Mouse (Mus musculus): ENCODE measurements around the gene Itsn1. TPM values are rescaled to one million over a fixed set of nuclear protein-coding genes. Genes with fewer than 3 reads are reported as not detected.

Gene Itsn1
- polyA plus RNA-seq, 1 experiment from 2014 or later, result 56.5 TPM

- Histone ChIP-seq H3K9ac (replicated peaks; ENCODE audit: low read depth, low read length) (no peak overlapping the region), H3K4me1 (ENCODE audit: control insufficient read depth, insufficient read depth, low read length) (peaks cover 20% of the 10 kb centered on the region), H3K27ac (ENCODE audit: low read depth, low read length) (no peak overlapping the region), H3K9me3 (ENCODE audit: control insufficient read depth, low read length) (no peaks in the 10 kb centered on the region), H3K36me3 (ENCODE audit: control insufficient read depth, insufficient read depth, low read length) (peaks cover 8% of the 10 kb centered on the region; the same call in 1 of the 2 replicates), H3K4me3 (ENCODE audit: low read depth, low read length) (no peak overlapping the region), H3K4me2 (ENCODE audit: low read depth, low read length) (no peak overlapping the region), H3K27me3 (ENCODE audit: control insufficient read depth, insufficient read depth, low read length) (no peaks in the 10 kb centered on the region)
- WGBS, result 84% methylated on average over 1 of the region's 1 CpGs
- ATAC-seq (ENCODE audit: low read depth), result no peak
Observed at GRCm38 (mm10) chr16:91833981-91834380, 104.9 kb downstream of the Itsn1 start.

GRCm38 (mm10) chr16:91835790-91836189, 106.7 kb downstream of the Itsn1 start:
- peak overlapping the region; percentile 77 for H3K27ac ChIP-seq (ENCODE audit: low read depth, low read length)
- WGBS, result 66% methylated on average over 6 of the region's 6 CpGs
- H3K9me3 ChIP-seq (ENCODE audit: control insufficient read depth, low read length), result no peaks in the 10 kb centered on the region
- no peak overlapping the region for H3K4me2 ChIP-seq (ENCODE audit: low read depth, low read length)
- ATAC-seq (ENCODE audit: low read depth), result no peak
- H3K9ac ChIP-seq (replicated peaks; ENCODE audit: low read depth, low read length), result no peak overlapping the region
- H3K27me3 ChIP-seq (ENCODE audit: control insufficient read depth, insufficient read depth, low read length), result no peaks in the 10 kb centered on the region
- H3K36me3 ChIP-seq (ENCODE audit: control insufficient read depth, insufficient read depth, low read length), result peaks cover 22% of the 10 kb centered on the region; the same call in 1 of the 2 replicates
- H3K4me3 ChIP-seq (ENCODE audit: low read depth, low read length), result no peak overlapping the region
- peaks cover 20% of the 10 kb centered on the region for H3K4me1 ChIP-seq (ENCODE audit: control insufficient read depth, insufficient read depth, low read length)

GRCm38 (mm10) chr16:91836592-91837557, 107.8 kb downstream of the Itsn1 start:
- Histone ChIP-seq H3K4me2 (ENCODE audit: low read depth, low read length) (no peak overlapping the region), H3K4me3 (ENCODE audit: low read depth, low read length) (no peak overlapping the region), H3K4me1 (ENCODE audit: control insufficient read depth, insufficient read depth, low read length) (peaks cover 20% of the 10 kb centered on the region), H3K27ac (ENCODE audit: low read depth, low read length) (peak overlapping the region; percentile 77), H3K9ac (replicated peaks; ENCODE audit: low read depth, low read length) (peak overlapping the region; percentile 16; the same call in 1 of the 2 replicates), H3K27me3 (ENCODE audit: control insufficient read depth, insufficient read depth, low read length) (no peaks in the 10 kb centered on the region), H3K36me3 (ENCODE audit: control insufficient read depth, insufficient read depth, low read length) (peaks cover 20% of the 10 kb centered on the region; the same call in 1 of the 2 replicates), H3K9me3 (ENCODE audit: control insufficient read depth, low read length) (no peaks in the 10 kb centered on the region)
- 20% methylated on average over 18 of the region's 18 CpGs for WGBS
- peak; percentile 76 for ATAC-seq (ENCODE audit: low read depth)

GRCm38 (mm10) chr16:91837558-91838041, 108.5 kb downstream of the Itsn1 start:
- Histone ChIP-seq H3K27me3 (ENCODE audit: control insufficient read depth, insufficient read depth, low read length) (no peaks in the 10 kb centered on the region), H3K9me3 (ENCODE audit: control insufficient read depth, low read length) (no peaks in the 10 kb centered on the region), H3K36me3 (ENCODE audit: control insufficient read depth, insufficient read depth, low read length) (peaks cover 23% of the 10 kb centered on the region; the same call in 1 of the 2 replicates), H3K27ac (ENCODE audit: low read depth, low read length) (peak overlapping the region; percentile 77), H3K4me2 (ENCODE audit: low read depth, low read length) (no peak overlapping the region), H3K4me1 (ENCODE audit: control insufficient read depth, insufficient read depth, low read length) (peaks cover 20% of the 10 kb centered on the region), H3K4me3 (ENCODE audit: low read depth, low read length) (no peak overlapping the region), H3K9ac (replicated peaks; ENCODE audit: low read depth, low read length) (no peak overlapping the region)
- peak; percentile 26; the same call in 1 of the 2 replicates for ATAC-seq (ENCODE audit: low read depth)
- 45% methylated on average over 4 of the region's 4 CpGs for WGBS

- WGBS, result 59% methylated on average over 11 of the region's 11 CpGs
- H3K27ac ChIP-seq (ENCODE audit: low read depth, low read length), result no peak overlapping the region; the same call in 1 of the 2 replicates
- no peak overlapping the region for H3K4me3 ChIP-seq (ENCODE audit: low read depth, low read length)
- ATAC-seq (ENCODE audit: low read depth), result no peak
- no peak overlapping the region for H3K4me2 ChIP-seq (ENCODE audit: low read depth, low read length)
- peaks cover 20% of the 10 kb centered on the region for H3K4me1 ChIP-seq (ENCODE audit: control insufficient read depth, insufficient read depth, low read length)
- no peaks in the 10 kb centered on the region for H3K27me3 ChIP-seq (ENCODE audit: control insufficient read depth, insufficient read depth, low read length)
- H3K9me3 ChIP-seq (ENCODE audit: control insufficient read depth, low read length), result no peaks in the 10 kb centered on the region
- H3K36me3 ChIP-seq (ENCODE audit: control insufficient read depth, insufficient read depth, low read length), result peaks cover 30% of the 10 kb centered on the region; the same call in 1 of the 2 replicates
- no peak overlapping the region for H3K9ac ChIP-seq (replicated peaks; ENCODE audit: low read depth, low read length)
Observed at GRCm38 (mm10) chr16:91838771-91839170, 109.7 kb downstream of the Itsn1 start.

DNA sequence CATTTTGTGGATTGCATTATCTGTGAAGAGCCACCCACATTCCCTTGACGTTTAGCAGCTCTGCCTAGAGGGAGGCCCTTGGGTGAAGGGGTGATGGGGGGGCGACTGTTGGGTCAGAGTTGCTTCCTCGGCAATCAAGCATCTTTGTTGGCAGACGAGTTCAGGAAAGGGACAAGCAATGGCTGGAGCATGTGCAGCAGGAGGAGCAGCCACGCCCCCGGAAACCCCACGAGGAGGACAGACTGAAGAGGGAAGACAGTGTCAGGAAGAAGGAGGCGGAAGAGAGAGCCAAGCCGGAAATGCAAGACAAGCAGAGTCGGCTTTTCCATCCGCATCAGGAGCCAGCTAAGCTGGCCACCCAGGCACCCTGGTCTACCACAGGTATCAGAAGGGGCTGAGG, 110.4 kb downstream of the Itsn1 start:
- Histone ChIP-seq H3K9me3 (ENCODE audit: control insufficient read depth, low read length) (no peaks in the 10 kb centered on the region), H3K36me3 (ENCODE audit: control insufficient read depth, insufficient read depth, low read length) (peaks cover 30% of the 10 kb centered on the region; the same call in 1 of the 2 replicates), H3K4me1 (ENCODE audit: control insufficient read depth, insufficient read depth, low read length) (peaks cover 20% of the 10 kb centered on the region), H3K27me3 (ENCODE audit: control insufficient read depth, insufficient read depth, low read length) (no peaks in the 10 kb centered on the region), H3K27ac (ENCODE audit: low read depth, low read length) (no peak overlapping the region), H3K9ac (replicated peaks; ENCODE audit: low read depth, low read length) (no peak overlapping the region), H3K4me3 (ENCODE audit: low read depth, low read length) (no peak overlapping the region), H3K4me2 (ENCODE audit: low read depth, low read length) (no peak overlapping the region)
- ATAC-seq (ENCODE audit: low read depth), result no peak
- WGBS, result 51% methylated on average over 11 of the region's 11 CpGs

- Histone ChIP-seq H3K27me3 (ENCODE audit: control insufficient read depth, insufficient read depth, low read length) (no peaks in the 10 kb centered on the region), H3K4me2 (ENCODE audit: low read depth, low read length) (no peak overlapping the region), H3K36me3 (ENCODE audit: control insufficient read depth, insufficient read depth, low read length) (peaks cover 35% of the 10 kb centered on the region), H3K9ac (replicated peaks; ENCODE audit: low read depth, low read length) (no peak overlapping the region), H3K27ac (ENCODE audit: low read depth, low read length) (no peak overlapping the region), H3K4me1 (ENCODE audit: control insufficient read depth, insufficient read depth, low read length) (peaks cover 12% of the 10 kb centered on the region), H3K9me3 (ENCODE audit: control insufficient read depth, low read length) (no peaks in the 10 kb centered on the region), H3K4me3 (ENCODE audit: low read depth, low read length) (no peak overlapping the region)
- no peak for ATAC-seq (ENCODE audit: low read depth)
- WGBS, result 87% methylated on average over 14 of the region's 14 CpGs
Observed at GRCm38 (mm10) chr16:91841026-91841630, 112.0 kb downstream of the Itsn1 start.

DNA sequence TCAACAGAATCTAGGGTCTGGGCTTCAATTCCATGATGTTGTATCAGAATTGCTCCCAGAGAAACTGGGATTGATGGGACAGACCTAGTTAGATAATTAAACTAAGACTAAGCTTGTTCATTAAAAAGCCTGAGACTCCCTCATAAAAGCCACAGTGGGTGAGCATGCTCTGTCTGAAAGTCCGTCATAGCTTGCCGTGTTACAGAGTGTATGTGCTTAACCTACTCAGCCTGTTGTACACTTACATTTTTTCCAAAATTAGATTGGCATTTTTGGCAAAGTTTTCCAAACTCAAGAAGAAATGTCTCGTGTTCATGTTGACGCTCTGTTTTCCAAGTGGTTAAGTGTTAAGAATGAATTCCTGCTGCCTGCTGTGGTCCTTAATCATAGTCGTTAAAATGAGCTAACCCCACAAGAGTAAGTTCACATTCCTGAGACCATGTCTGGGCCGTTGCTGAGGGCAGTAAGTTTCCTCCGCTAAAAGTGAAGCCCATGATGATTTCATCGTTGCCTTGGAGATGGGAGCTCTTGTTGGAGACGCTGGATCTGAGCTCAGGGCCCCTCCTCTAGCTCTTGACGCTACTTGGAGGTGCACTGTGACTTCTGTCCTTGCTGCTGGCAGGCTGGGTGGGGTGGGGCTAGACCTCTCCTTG, 117.1 kb downstream of the Itsn1 start:
- H3K9ac ChIP-seq (replicated peaks; ENCODE audit: low read depth, low read length), result no peak overlapping the region
- peaks cover 40% of the 10 kb centered on the region for H3K36me3 ChIP-seq (ENCODE audit: control insufficient read depth, insufficient read depth, low read length)
- H3K9me3 ChIP-seq (ENCODE audit: control insufficient read depth, low read length), result no peaks in the 10 kb centered on the region
- H3K4me1 ChIP-seq (ENCODE audit: control insufficient read depth, insufficient read depth, low read length), result 0 out of 2 replicates have a peak, but pooled peaks cover 3% of the 10 kb centered on the region
- H3K4me2 ChIP-seq (ENCODE audit: low read depth, low read length), result no peak overlapping the region
- no peak overlapping the region for H3K27ac ChIP-seq (ENCODE audit: low read depth, low read length)
- no peak; the same call in 1 of the 2 replicates for ATAC-seq (ENCODE audit: low read depth)
- H3K4me3 ChIP-seq (ENCODE audit: low read depth, low read length), result no peak overlapping the region
- H3K27me3 ChIP-seq (ENCODE audit: control insufficient read depth, insufficient read depth, low read length), result no peaks in the 10 kb centered on the region
- 28% methylated on average over 10 of the region's 10 CpGs for WGBS
